Mouse (Mus musculus) monocyte, adult 5-6 weeks (primary cell): ENCODE data around the gene Rpl10a. TPM values are rescaled to one million over a fixed set of nuclear protein-coding genes. Genes with fewer than 3 reads are reported as not detected.
"Not testable (repeated sequence)": the region's sequence is repeated elsewhere in the genome, so short reads cannot be mapped to it uniquely, and the experiment has no call there.

Source experiments
- ATAC-seq: fragments of 153-309, 156-312 bp; replicated peaks from 2 replicates; pipeline ENCODE4 v1.8.0; 2017; ENCODE audit warnings: mild to moderate bottlenecking; ENCODE audit not compliant: low TSS enrichment, insufficient number of reproducible peaks, severe bottlenecking, poor library complexity, low FRiP score
- total RNA-seq: library from RNA; stranded (forward); fragments of 200-1000, 200-491, 200-594 nt; gene quantifications from 3 replicates; pipeline ENCODE4 v1.2.3, GENCODE M21; 2017

The Rpl10a gene
- total RNA-seq, 1 experiment from 2014 or later, result 363 TPM

DNA sequence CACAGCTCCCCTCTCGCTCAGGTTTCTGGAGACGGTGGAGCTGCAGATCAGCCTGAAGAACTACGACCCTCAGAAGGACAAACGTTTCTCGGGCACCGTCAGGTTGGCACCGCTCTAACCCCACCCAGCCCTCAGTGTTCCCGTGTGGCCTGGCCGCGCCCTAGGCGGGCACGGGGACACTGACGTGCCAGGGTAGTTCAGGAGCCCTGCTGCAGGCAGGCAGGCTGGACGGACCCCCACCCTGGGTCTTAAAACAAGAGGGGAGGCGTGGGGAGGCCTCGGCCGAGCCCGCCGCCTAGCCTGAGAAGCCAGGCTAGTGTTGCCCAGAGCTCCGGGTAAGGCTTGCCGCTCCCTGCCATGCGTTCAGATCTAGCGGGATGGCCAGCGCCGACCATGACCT lies 675 bp downstream of the Rpl10a start:
- no peak for ATAC-seq

DNA sequence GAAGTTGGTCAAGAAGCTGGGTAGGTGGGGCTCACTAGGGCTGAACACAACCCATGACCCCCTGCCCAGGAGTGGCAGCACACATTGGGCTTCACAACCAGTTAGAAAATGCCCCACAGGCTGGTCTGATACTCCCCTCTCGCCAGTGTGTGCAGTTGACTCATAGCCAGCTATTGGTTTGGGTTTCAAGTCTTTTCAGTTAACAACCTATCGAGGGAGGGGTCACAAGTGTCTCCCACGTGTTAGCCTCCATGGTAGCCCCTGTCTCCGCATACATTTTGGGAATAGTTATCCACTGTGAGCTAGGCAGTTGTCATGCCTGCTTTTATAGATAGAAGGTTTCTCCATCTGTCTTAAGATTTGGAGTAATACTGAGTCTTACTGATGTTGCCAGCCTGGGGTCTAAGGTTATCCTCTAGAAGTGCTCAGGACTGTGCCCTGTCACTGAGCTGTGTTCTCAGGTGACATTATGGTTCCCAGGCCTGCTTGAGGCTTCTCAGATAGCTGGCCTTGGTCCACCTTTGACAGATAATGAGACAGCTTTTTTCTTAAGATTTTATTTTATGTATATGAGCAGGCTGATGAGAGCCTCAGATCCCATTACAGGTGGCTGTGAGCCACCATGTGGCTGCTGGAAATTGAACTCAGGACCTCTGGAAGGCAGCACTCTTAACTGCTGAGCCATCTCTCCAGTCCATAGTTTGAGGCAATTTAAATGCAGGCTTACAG lies 1.4 kb downstream of the Rpl10a start:
- ATAC-seq, result no peak

DNA sequence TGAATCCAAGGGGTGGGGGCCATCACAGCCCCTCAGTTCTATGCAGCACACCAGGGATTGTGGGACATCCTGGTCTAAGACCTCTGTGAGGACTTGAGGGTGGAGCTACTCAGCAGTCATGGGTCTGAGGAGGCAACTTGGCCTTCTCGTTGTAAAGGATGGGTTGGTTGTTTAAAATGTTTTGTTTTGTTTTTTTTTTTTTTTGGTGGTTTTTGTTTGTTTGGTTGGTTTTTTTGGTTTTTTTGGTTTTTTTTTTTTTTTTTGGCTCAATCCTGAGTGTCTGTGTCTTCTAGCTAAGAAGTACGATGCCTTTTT lies 1.9 kb downstream of the Rpl10a start:
- no peak for ATAC-seq

DNA sequence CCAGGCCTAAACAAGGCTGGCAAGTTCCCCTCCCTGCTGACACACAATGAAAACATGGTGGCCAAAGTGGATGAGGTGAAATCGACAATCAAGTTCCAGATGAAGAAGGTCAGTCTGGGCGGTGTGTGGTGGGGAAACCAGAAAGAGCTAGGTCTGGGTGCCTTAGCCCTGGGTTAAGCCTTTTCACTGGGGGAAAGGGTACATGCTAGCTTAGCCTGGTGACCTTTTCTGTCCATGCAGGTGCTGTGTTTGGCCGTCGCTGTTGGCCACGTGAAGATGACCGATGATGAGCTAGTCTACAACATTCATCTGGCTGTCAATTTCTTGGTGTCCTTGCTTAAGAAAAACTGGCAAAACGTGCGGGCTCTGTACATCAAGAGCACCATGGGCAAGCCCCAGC lies 2.3 kb downstream of the Rpl10a start:
- not testable (repeated sequence) for ATAC-seq

DNA sequence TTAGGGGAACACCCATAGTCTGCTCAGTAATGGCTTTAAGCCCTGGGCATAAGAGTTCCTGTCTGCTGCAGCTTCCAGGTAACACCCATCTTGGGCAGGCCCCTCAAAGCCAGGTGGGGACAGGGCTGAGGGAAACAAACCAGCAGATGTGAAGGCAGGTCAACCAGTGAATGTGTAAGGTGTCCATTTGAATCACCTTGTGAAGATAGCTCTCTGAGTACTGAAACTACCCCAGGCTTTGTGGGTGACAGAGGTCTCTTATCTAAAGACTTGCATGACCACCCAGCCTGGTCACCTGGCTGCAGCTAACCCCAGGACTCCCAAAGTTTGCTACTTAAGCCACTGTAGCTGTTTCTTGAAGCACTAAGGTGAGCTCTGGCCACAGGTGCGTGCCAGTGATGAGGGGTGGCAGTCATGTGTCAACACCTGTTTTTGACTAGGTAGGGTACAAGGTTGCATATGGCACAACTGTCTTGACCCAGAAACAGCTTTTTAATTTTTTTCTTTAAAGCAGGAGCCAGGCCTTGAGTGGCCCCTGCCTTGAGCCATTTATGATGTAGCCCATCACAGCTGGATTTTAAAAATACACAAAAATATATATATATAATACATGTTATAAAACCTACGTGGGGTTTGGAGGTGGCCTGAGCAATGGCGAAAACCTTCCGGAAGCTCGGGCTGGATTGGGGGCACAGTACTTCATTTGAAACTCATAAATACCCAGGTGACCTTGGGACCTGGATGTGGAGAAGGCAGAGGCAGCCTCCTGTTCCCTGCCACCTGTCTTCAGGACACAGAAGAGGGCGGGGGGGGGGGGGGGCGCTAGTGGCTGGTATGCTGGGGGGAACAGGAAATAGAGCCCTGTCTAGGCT lies 3.2 kb downstream of the Rpl10a start:
- no peak for ATAC-seq

DNA sequence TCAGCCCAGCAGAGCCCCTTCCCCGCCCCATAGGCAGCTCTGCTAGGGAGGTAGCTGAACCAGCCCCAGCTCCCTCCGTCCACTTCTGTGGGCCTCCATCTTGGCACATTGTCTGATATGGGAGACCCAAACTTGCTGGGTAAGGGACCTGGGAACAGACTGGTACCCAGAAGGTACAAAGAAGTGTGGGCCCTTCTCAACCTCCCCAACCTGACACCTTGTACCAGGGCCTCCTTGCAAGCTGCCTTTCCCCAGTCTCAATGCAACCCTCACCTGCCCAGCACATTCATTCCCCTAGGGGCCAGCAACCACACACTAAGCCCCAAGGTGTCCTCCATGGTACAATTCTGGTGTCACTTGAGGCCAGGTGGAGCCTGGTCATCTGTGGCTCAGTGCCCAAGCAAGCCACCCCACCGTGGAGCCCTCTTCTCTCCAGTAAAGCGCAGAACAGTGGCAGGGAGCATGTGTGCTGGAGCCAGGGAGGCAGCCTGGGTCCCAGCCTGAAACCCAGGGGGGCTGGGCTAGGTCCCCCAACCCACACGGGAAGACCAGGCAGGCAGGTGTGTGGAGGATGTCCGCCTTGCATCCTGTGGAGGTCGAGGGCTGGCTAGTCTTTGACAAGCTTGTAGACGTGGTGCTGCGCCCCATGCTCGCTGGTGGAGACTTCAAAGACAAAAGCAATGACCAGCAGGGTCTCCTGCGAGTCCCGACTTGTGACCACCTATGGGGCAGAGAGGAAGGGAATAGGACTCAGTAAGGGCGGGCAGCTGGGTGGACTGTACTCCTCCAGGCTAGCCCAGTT lies 4.0 kb downstream of the Rpl10a start:
- no peak for ATAC-seq

DNA sequence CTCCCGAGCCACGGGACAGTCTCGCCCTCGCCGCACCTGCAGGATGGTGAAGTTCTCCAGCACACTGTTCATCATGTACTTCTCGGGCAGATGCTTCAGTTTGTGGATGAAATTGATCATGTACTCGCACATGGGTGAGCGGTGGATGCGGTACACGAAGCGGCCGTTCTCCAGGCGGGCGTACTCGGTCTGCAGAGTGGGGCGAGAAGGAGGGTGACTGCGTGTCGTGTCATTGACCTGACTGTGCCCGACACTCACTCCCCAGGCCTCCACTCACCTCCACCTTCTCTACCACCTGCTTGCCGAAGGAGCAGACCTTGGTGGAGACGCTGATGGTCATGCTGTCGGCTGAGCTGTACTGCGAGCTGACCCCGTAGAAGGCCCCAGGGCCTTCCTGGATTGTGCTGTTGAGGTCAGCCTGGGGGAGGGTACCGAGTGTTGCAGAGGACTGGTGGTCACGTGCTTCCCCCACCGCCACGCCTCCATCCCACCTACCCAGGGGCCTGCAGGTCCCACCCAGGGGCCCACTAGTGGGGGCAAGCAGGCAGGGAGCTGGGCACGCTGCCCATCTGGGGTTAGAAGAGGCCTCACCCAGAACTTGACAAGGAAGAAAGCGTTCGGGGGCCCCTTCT lies 4.8 kb downstream of the Rpl10a start:
- no peak for ATAC-seq

DNA sequence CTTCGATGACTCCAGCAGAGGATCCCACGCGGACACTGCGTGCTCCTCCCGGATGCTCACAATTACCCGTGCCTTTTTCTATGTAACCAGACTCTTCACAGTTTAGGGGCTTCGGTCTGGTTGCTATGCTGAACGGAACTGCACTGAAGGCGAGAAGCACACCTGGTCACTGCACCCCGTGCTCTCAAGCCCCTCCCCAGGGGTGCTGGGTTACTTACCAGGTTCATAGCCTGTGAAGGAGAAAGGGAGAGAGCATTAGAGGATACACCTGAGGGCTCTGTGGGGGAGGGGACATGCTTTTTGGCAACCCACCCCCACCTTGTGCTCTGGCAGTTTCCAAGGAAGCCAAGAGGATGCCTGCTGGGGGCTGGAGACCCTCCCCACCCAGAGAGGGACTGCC lies 7.0 kb downstream of the Rpl10a start:
- ATAC-seq, result no peak

DNA sequence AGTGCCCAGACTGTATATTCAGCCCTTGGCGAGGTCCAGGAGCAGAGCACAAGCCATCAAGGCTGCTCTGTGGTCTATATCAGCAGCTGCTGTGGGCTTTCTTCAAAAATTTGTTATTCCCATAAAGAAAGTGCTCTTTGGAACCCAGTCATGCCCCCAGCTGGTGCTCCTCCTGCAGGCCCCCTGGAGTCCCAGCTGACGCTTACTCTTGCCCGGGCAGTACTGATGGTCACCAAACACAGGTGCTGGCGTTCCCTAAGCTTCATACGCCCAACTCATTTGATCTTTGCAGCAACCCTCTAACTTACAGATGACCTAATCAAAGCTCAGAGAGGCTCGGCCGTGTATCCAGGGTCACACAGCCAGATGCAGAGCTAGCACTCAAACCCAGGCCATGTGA lies 9.3 kb downstream of the Rpl10a start:
- ATAC-seq, result no peak

DNA sequence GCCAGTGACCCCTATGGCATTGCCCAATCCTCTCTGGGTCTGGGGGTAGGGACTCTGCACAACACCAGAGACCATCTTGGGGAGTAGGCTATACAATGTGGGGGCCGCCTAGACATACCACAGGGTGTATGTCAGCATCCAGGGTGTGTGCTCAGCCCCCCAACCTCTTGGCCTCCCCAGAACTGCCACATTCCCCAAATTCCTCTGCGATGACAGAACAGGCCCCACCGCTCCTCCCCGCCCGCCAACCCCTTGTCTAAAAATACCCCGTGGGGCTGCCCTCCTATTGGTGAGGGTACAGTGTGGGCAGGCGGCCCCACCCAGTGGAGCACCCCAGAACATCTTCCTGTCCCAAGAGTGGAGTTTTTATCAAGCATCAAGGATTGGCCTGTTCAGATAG lies 12.3 kb downstream of the Rpl10a start:
- no peak for ATAC-seq

DNA sequence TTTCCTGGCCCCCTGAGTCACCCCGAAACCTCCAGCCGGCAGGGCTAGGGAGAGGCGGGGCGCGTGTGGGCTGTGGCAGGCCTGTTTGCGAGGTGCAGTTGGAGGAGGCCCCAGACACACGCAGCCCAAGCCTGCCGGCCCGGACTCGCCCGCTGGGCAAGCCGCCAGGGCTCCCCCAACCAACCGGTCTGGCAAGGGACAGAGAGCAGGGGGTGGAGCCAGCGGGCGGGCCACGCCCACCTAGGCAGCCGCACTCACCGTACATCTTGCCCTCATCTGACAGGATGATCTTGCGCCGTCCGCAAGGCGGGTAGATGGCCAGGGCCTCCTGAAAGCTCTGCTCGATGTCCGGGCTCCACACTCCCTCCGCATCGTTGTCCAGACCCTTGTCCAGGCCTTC lies 12.8 kb downstream of the Rpl10a start:
- ATAC-seq, result no peak

DNA sequence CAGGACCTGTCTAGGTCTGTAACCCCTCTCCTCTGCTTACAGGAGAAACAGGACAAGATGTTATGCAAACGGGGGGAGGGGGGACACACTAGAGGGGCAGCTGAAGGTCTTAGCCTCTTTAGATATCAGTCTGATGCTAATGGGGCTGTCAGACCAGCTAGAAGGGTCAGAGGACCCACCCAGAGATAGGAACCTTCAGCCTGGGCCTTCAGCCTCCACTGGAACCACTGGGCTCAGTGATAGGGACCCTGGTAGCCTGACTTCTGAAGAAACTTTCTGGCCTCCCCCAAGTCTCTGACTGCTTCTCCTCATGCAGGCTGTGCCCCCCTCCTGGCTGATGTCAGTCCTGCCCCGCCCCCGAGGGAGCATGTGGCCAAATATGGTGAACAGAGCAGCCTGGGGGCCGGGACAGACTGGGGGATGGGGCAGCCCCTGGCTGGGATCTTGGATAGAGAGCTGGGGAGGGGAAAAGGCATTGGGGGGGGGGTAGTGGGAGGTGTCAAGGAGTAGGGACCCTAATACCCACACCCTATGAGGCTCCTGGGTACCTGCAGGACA lies 15.9 kb downstream of the Rpl10a start:
- ATAC-seq, result no peak

DNA sequence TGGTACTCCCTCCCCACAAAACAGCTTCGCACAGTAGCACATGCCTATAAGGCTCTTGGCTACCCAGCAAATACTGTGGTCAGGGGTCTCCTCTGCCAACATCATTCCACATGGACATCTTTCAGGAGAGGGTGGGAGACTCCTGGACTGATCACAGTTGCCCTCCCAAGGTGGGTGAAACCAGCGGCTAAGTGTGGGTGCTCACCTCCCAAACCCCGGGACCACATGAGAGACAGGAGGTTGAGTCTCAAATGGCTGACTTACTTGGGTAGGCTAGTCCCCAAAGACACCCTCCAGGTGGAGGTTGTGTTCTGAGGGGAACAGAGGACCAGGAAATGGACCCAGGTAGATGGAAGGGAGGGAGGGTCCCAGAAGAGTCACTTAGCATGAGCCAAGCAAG lies 16.4 kb downstream of the Rpl10a start:
- ATAC-seq, result no peak

DNA sequence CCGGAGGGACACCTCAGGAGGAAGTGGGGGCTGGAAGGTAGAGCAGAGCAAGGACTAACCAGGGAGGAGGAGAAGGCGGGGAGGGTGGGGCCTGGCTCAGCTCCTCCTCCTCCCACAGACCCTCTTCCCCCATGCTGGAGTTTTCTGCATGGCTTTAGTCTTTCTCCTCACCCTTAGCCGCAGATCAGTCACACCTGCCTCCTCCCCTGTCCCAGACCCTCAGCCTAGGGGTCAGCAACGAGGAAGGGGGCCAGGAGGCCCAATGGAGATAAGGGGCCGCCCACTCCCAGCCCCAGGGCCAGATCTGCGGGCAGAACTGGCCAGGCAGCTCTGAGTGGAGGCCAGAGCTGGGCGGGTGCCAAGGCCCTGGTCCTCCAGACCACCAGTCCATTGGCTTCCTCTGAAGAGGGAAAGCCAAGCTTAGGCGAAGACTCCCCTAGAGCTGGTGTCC lies 17.0 kb downstream of the Rpl10a start:
- no peak for ATAC-seq

DNA sequence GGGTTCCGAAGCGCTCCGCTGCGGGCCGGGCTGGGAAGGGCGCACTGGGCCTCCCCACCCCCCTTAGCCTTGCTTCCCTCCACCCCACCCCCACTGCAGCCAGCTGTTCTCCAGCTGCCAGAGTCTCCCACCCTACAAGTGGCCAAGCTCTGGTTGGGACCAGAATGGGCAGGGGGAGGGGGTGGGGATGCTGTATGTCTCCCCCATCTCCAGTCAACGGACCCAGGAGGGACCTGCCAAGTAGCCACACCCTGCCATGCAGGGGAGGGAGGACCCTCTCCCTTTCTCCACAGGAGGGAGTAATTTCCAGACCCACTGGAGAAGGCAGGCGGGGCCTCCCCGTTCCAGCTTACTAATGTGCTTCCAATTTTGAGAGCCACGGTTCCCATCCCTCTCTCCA lies 17.6 kb downstream of the Rpl10a start:
- ATAC-seq, result no peak

DNA sequence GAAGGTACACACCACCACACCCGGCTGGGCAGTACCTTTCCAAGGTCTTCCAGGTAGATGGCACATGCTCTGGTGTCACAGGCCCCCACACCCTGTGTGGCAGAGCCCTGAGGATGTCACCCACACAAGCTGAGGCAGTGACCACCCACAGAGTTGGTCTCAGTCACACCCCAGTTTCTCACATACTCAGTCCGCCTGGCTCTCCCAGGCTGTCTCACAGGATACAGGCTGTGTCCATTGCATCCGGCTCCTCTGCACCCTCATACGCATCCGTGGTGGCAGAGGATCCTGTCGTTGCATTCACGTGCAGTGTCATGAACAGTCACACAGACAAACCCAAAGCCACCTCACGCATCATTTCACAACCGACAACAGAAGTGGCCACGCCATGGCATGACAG lies 19.1 kb downstream of the Rpl10a start:
- ATAC-seq, result no peak

DNA sequence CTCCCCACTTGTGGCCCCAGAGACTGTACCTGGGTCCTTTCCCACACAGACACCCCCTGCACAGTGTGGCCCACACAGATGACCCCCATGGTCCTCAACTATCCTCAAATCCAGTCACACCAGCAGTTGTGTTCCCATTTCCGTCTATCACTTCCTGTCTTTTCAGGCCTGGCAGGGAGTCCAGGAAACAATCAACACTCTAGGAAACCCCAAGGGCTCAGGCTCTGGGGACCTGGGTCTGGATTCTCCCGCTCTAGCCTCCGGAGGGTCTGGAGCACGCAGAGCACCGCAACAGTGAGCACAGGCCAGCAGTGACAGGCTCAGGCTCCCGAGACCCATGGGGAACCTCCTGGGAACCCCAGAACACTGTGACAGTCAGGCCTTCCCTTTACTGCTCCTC lies 19.9 kb downstream of the Rpl10a start:
- no peak for ATAC-seq

DNA sequence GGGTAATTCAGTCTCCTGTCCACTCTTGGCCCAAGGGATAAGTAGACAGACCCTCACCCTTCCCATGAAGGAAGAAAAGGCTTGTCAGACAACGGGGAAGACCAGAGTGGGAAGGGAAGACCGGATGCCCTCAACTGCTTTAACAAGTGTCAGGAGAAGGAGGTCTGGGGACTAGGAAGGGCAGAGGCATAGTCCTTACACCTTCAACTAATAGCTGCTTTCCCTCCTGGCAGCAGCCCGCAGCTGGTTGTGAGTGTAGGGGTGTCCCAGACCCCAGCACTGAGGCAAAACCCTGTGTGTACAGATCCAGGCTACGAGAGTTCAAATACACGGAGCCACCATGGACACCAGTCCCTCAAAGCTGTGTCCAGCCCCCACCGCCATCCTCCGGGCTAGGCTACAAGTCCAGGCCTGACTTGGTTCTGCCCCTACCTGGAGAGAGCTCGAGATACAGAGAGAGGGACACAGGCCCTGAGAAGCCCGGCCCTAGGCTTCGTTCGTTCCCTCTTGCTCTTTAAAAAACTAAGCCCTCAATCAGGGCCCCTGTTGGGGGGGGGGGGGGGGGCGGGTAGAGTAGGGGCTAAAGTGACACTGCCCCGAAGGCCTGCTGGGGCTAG lies 21.1 kb downstream of the Rpl10a start:
- no peak for ATAC-seq
